Mouse (Mus musculus) ES-E14 (cell line): ENCODE measurements around the gene Thra. TPM values are rescaled to one million over a fixed set of nuclear protein-coding genes. Genes with fewer than 3 reads are reported as not detected.

Experiments used
- DNase-seq: peaks from one replicate; pipeline ENCODE4 v3.0.0-alpha.2; 2013; ENCODE audit warnings: low read depth, low spot score
- H3K27ac ChIP-seq: 2 replicates; pipeline ENCODE4 v1.5.1; 2012; ENCODE audit warnings: low read depth, mild to moderate bottlenecking, low read length, moderate library complexity, mixed read lengths; ENCODE audit not compliant: poor library complexity, insufficient read depth, severe bottlenecking
- H3K36me3 ChIP-seq: 2 replicates; pipeline ENCODE4 v1.6.1; 2012; ENCODE audit warnings: mild to moderate bottlenecking, low read length, moderate library complexity, mixed read lengths; ENCODE audit not compliant: control insufficient read depth, poor library complexity, insufficient read depth, severe bottlenecking
- H3K4me1 ChIP-seq, 2 experiments: fragments of 150-350 bp in 1 of 2; sonication (generic) in 1 of 2; 2 replicates each; pipeline ENCODE4 v1.6.1; 2012; ENCODE audit warnings: low read length in 2 of 2, mild to moderate bottlenecking in 1 of 2, mixed read lengths in 1 of 2; ENCODE audit not compliant: control insufficient read depth in 2 of 2, insufficient read depth in 2 of 2, poor library complexity in 1 of 2
- H3K4me3 ChIP-seq, 2 experiments: fragments of 150-350 bp in 1 of 2; sonication (generic) in 1 of 2; 2 replicates each; pipeline ENCODE4 v1.5.1; 2012; ENCODE audit warnings: low read length in 2 of 2, low read depth in 1 of 2, mild to moderate bottlenecking in 1 of 2, mixed read lengths in 1 of 2; ENCODE audit not compliant: insufficient read depth in 1 of 2, poor library complexity in 1 of 2, severe bottlenecking in 1 of 2
- H3K9ac ChIP-seq: 2 replicates; pipeline ENCODE4 v1.6.1; 2012; ENCODE audit warnings: low read depth, mild to moderate bottlenecking, low read length, mixed read lengths; ENCODE audit not compliant: poor library complexity, insufficient read depth, severe bottlenecking
- H3K9me3 ChIP-seq: fragments of 150-350 bp; sonication (generic); 2 replicates; pipeline ENCODE4 v1.6.1; 2012; ENCODE audit warnings: low read depth, mild to moderate bottlenecking, low read length; ENCODE audit not compliant: control insufficient read depth, insufficient read depth
- CHD2 ChIP-seq: IDR thresholded peaks from 2 replicates; pipeline ENCODE4 v1.6.1; 2014; ENCODE audit warnings: mild to moderate bottlenecking, low read depth, low read length, inconsistent platforms
- HCFC1 ChIP-seq: IDR thresholded peaks from 2 replicates; pipeline ENCODE4 v1.6.1; 2012; ENCODE audit warnings: low read length, inconsistent platforms, borderline replicate concordance; ENCODE audit not compliant: insufficient read depth
- MAFK ChIP-seq: IDR thresholded peaks from 2 replicates; pipeline ENCODE4 v1.6.1; 2014; ENCODE audit warnings: mild to moderate bottlenecking, low read depth, low read length, inconsistent platforms; ENCODE audit not compliant: insufficient read depth
- ZC3H11A ChIP-seq: IDR thresholded peaks from 2 replicates; pipeline ENCODE4 v1.6.1; 2012; ENCODE audit warnings: low read depth, mild to moderate bottlenecking, inconsistent platforms, low read length, borderline replicate concordance
- ZNF384 ChIP-seq: IDR thresholded peaks from 2 replicates; pipeline ENCODE4 v1.6.1; 2012; ENCODE audit warnings: low read depth, low read length, inconsistent platforms
- in situ Hi-C, 2 experiments: fragments of 600-800 bp; cut with MboI; formaldehyde crosslinking; loops; one replicate each; pipeline ENCODE4 v1.15.1; 2025; ENCODE audit warnings: low sequenced_read_pairs in 2 of 2, inconsistent platforms in 1 of 2; ENCODE audit not compliant: unreplicated experiment in 2 of 2
- total RNA-seq: library from RNA; depleted of rRNA; stranded (reverse); fragments of 300-350 nt; gene quantifications from 2 replicates; pipeline ENCODE4 v1.2.3, GENCODE M21; 2012

Thra gene
- total RNA-seq, 1 experiment = 7.7 TPM

GRCm38 (mm10) chr11:98764091-98764490, 23.7 kb downstream of the Thra start:
- peaks cover 8% of the 10 kb centered on the region; the same call in 1 of the 2 replicates for H3K36me3 ChIP-seq
- DNase-seq = no peak
- H3K4me3 ChIP-seq = peak overlapping the region; percentile 50 to 54
- H3K27ac ChIP-seq = no peak overlapping the region
- peaks cover 11 to 33% of the 10 kb centered on the region in 2 experiments for H3K4me1 ChIP-seq
- H3K9me3 ChIP-seq = no peaks in the 10 kb centered on the region
- in situ Hi-C loops = no loop called here
- H3K9ac ChIP-seq = peak overlapping the region; percentile 53; the same call in 1 of the 2 replicates
- TF ChIP-seq ZNF384 (no peak), MAFK (no peak), HCFC1 (no peak), ZC3H11A (no peak), CHD2 (no peak)

GRCm38 (mm10) chr11:98764746-98765145, 24.3 kb downstream of the Thra start:
- Histone ChIP-seq H3K9me3 (no peaks in the 10 kb centered on the region), H3K36me3 (peaks cover 14% of the 10 kb centered on the region; the same call in 1 of the 2 replicates), H3K27ac (no peak overlapping the region), H3K4me1 (peaks cover 11 to 33% of the 10 kb centered on the region in 2 experiments), H3K4me3 (peak overlapping the region in 1 of 2 experiments; percentile 54; a peak in 2 of 4 replicates), H3K9ac (peak overlapping the region; percentile 53; the same call in 1 of the 2 replicates)
- in situ Hi-C loops = no loop called here
- TF ChIP-seq ZNF384 (no peak), CHD2 (no peak), ZC3H11A (no peak), MAFK (no peak), HCFC1 (no peak)
- DNase-seq = no peak

- DNase-seq = no peak
- Histone ChIP-seq H3K36me3 (peaks cover 23% of the 10 kb centered on the region), H3K27ac (no peak overlapping the region), H3K4me3 (no peak overlapping the region), H3K4me1 (peaks cover 11 to 33% of the 10 kb centered on the region in 2 experiments), H3K9me3 (no peaks in the 10 kb centered on the region), H3K9ac (no peak overlapping the region)
- TF ChIP-seq ZNF384 = no peak
- TF ChIP-seq CHD2 = no peak
- no peak for TF ChIP-seq MAFK
- TF ChIP-seq ZC3H11A = no peak
- TF ChIP-seq HCFC1 = no peak
- in situ Hi-C loops = no loop called here
These were observed 25.2 kb downstream of the Thra start for GRCm38 (mm10) chr11:98765421-98766309.

- H3K9ac ChIP-seq = no peak overlapping the region
- in situ Hi-C loops = no loop called here
These were observed 25.9 kb downstream of the Thra start for GRCm38 (mm10) chr11:98766346-98766745.

More at GRCm38 (mm10) chr11:98766346-98766745, 25.9 kb downstream of the Thra start:
- Histone ChIP-seq H3K36me3 (peaks cover 23% of the 10 kb centered on the region), H3K4me1 (peaks cover 11 to 33% of the 10 kb centered on the region in 2 experiments), H3K9me3 (no peaks in the 10 kb centered on the region), H3K27ac (no peak overlapping the region), H3K4me3 (no peak overlapping the region)
- TF ChIP-seq CHD2 (no peak), HCFC1 (no peak), ZNF384 (no peak)
- DNase-seq = no peak
